Mouse (Mus musculus): ENCODE data around the gene Rbfox3.

Gene Rbfox3

GRCm38 (mm10) chr11:118911307-118912070 is at the start of gene Rbfox3:
TSS of gene Rbfox3 (minus strand) at chr11:118911597.
- in situ Hi-C loops (cut with MboI, MseI) = no loop called here

- in situ Hi-C loops (cut with MboI, MseI) = no loop called here
Observed at GRCm38 (mm10) chr11:118960649-118961048, 49.3 kb upstream of the Rbfox3 start.

DNA sequence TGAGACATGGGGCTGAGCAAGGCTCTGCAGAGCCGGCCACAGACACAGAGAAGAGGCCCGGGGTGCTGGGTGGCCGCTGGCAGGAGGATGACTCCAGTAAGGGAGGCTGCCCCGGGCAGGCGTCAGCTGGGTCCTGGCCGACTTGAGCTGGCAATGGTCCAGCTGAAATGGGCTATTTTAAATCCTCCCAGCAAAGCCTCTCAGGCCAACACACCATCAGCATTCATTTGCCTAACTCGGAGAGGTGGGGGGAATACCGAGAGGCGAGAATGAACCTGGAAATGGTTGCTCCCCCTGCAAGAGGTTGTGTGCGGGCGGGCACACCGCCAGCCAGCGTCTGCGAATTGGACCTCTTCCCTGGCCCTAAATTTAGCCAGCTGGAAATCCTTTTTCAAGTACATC is 45.7 kb upstream of the Rbfox3 start:
- in situ Hi-C loops (cut with MboI, MseI) = no loop called here

DNA sequence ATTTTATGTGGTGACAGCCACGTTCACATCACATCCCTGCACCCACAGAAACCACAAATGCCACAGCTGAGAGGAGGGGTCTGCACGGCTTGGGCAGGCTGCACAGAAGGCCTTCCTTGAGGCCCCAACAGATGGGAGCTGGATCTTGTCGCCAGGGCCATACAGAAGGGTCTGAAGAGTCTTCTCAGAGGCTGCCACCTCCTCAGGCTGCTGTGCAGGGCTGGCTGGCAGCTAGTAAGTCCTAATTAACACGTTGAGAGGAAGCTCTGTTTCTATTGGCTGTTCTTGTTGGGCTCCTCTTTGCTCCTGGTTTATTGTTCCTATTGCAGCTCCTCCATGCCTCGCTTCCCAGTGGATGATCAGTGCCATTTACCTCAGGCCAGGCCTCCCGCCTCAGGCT is 43.6 kb upstream of the Rbfox3 start:
- in situ Hi-C loops (cut with MboI, MseI) = no loop called here

GRCm38 (mm10) chr11:118945868-118946267 is 34.5 kb upstream of the Rbfox3 start:
- in situ Hi-C loops (cut with MboI, MseI) = no loop called here

- in situ Hi-C loops (cut with MboI, MseI) = no loop called here
Observed at GRCm38 (mm10) chr11:118941268-118941667, 29.9 kb upstream of the Rbfox3 start.

DNA sequence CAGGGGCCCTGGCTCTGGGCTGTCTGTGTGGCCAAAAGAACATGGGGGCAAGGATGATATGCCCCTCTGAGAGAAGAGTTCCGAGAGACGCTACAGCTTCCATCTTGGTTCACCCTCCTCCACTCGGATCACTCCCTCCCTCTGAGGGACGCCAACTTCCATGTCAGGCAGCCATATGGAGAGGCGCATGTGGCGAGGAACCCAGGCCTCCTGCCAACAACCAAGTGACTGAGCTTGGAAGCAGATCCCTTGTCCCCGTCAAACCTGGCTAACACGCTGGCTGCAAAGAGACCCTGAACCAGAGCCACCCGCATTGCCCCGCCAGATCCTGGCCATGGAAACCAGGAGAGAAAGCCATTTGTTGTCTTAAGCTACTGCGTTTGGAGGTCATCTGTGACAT is 29.1 kb upstream of the Rbfox3 start:
- in situ Hi-C loops (cut with MboI, MseI) = no loop called here

DNA sequence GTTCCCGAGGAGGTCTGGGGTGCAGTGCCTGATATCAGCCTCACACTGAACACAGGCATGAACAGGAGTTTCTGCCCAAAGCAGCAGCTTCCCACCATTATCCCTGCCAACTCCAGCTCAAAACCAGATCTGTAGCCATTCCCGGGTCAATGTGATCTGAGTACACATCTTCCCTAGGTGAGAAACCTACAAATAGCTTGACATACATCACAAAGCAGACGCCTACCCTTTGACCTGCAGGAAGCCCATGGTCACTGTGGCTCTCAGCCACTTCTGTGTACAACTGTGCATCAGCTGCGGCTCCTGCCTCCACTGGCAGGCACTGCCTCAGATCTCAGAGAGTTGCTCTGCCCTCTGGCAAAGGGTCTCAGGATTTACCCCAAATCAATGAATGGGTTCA is 28.3 kb upstream of the Rbfox3 start:
- in situ Hi-C loops (cut with MboI, MseI) = no loop called here

DNA sequence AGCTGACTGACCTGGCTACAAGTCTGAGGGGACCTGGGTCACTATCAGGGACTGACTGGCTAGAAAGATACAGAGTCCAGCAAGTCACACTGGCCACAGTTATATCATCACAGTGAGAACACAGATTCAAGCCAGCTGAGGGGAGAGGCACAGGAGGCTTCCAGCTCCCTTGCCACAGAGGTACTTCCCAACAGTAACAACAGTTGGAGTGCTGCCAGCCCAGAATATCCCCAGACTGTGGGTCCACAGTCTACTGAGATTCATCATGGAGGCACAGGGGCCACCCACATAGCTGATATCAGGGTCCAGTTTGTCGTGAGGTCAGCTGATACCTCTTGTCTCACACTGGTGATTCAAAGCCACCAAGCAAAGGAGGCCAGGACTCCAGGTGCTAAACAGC is 23.5 kb upstream of the Rbfox3 start:
- in situ Hi-C loops (cut with MboI, MseI) = no loop called here

DNA sequence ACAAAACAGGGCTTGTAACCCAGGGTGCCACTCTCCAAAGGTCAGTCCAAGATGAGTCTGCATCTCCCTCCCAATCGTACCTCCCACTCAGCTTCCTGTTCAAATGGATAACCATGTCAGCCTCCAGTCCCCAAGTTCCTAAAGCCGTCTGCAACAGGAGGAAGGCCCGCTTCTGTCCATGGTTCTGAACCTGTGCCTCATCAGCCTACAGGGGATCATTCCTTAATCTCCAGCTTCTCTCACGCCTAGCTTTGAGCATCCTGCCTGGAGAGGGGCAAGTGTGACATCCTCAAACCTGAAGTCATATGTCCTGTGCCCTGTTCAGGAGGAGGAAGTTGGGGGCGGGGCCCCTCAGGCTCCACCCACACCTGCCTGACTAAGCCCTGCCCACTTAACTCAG is 15.7 kb upstream of the Rbfox3 start:
- in situ Hi-C loops (cut with MboI, MseI) = no loop called here

DNA sequence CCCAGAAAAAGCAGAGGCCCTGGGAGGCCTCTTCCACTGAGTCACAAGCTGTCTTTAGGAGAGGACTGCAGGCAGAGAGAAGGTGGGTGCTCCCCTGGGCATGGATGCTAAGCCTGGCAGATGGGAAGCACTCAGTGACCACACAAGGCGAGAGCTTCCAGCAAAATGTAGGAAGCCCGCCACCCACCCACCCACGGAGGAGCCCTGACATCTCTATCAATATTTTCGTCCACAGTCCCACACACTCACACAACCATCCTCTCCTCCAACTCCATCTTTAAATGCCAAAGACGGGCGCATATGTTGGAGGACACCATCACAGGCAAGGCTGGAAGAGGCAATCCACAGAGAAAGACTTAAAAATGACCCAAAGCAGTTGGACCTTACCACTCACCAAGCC is 10.5 kb upstream of the Rbfox3 start:
- in situ Hi-C loops (cut with MboI, MseI) = no loop called here

DNA sequence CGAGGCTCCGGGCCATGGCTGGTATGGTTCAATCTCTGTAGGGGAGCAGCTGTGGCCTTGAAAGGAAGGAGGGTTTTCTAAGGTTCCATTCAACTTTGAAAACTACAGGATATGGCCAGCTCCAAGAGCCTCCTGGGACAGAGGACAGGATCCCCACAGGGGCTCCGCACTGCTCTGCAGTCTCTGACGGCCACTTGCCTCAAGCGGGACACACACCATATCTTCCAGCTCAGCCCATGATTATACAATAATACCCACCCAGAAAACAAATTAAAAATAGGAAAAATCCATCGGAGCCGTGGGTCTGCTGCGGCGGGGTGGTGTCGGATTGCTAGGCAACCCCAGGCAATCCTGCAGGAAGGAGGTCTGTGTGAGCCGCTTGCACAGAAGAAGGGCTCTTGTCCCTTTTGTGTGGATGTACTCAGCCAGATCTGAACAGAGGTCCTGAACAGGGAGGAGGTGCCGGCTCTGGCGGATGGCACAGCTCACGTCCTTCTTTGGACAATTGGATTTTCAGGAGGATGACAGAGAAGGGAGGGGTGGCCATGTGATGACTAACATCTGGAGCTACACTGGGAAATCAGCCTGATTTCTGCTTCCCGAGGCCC is 5.1 kb upstream of the Rbfox3 start:
- in situ Hi-C loops (cut with MboI, MseI) = no loop called here

DNA sequence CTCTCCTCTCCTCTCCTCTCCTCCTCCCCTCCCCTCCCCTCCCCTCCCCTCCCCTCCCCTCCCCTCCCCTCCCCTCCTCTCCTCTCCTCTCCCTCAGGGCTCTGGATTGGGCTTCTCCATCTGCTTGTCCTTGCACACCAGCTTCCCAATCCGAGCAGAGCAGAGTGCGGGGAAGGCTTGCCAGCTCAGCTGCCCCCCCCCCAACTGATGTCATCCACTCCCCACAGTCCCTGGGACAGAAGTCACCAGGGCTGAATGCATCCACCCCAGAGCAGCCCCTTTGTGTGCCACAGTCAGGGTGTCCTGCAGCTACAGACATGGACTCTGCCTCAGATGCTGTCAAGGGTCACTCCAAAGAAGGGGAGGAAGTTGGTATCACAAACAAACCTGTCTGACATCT is 4.5 kb upstream of the Rbfox3 start:
- in situ Hi-C loops (cut with MboI, MseI) = no loop called here

DNA sequence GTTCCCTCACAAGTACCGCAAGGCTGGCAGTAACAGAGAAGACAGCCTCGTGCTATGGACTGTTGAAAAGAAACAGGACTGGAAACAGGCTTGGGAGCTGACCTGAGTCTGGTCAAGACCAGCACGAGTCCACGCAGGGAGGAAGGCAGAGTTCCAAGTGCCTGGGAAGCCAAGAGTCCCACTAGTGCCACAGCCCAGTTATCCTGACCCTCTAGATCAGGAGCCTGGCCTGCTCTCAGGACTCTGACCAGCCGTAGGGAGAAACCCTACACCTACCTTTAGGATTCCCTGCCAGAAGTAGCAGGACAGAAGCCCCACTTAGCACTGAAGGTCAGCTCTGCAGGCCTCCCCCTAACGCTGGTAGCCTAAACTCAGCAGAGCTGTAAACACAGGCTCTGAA is 1.3 kb upstream of the Rbfox3 start:
- in situ Hi-C loops (cut with MboI, MseI) = no loop called here

GRCm38 (mm10) chr11:118910756-118911155 is 641 bp downstream of the Rbfox3 start:
- in situ Hi-C loops (cut with MboI, MseI) = no loop called here

DNA sequence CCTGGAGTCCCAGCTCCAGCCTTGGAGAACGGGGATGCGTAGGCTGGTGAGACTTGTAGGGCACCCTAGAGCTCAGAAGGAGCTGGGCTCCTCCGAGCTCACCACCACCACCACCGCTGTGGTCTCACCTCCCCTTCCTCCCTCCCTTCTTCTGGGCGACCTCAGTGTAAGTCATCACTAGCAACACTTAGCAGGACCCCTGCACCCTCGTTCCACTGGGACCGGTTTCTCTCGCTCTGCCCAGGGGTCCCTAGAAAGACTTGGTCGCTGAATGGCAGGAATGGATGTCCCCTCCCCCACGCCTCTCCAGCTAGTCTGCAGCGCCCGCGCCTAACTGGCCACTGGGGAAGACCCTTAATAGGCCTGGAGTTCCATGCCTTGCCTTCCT is 1.6 kb downstream of the Rbfox3 start:
- in situ Hi-C loops (cut with MboI, MseI) = no loop called here

DNA sequence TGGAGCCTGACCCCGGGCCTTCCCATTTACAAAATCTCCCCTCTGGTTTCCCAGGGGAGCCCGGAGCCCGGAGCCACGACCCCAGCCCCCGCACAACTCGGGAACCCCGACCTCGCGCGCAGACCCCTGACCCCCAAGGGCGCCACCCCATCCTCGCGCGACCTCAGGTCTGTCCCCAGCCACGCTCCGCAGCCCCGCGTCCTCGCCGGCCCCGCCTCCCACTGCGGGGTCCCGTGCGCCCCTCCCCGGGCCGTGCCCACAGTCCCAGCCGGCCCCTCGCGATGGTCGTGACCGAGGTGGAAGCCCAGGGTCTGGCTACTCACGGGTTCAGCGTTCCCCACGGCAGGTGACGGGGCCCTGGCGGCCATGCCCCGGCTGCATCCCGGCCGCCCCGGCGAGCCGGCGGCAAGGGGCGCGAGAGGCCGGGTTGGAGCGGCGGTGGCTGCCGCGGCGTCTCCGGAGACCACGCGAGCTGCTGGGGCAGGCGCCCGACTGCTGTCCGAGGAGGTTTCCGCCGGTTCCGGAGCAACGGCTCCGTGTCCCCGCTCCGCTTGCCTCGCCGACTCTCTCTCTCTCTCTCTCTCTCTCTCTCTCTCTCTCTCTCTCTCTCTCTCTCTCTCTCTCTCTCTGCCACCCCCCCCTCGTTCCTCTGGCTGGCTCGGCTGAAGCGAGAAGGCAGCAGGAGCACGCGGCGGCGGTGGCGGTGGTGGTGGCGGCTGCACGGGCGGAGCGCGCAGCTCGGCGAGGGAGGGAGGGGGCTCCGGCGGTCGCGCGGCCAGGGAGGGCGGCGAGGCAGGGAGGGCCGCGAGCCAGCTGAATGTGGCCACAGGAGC is 2.2 kb downstream of the Rbfox3 start:
- in situ Hi-C loops (cut with MboI, MseI) = no loop called here

DNA sequence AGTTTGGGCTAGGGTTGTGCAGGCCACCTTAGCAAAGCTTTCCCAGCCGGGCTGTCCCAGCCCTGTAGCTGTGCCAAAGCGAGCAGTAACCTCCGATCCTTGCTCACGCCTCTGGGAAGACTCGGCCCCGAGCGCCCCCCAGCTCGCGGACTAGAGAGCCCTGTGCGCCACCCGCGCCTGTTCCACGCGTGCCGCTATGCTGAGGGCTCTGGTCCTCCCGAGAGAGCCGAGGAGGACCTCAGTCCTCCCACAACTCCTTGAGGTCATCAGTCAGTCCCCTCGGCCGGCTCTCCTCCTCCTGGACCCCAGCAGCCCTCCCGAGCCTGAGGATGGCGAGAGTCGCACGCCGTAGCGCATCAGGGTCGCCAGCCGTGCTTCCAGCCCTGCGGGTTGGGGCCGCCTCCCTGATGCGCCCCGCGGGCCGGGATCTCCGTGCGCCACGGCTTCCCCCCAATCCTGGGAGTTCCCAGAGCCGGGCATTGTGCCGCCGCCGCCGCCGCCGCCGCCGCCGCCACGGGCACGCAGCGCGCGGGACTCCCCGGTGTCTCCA is 2.9 kb downstream of the Rbfox3 start:
- in situ Hi-C loops (cut with MboI, MseI) = no loop called here

DNA sequence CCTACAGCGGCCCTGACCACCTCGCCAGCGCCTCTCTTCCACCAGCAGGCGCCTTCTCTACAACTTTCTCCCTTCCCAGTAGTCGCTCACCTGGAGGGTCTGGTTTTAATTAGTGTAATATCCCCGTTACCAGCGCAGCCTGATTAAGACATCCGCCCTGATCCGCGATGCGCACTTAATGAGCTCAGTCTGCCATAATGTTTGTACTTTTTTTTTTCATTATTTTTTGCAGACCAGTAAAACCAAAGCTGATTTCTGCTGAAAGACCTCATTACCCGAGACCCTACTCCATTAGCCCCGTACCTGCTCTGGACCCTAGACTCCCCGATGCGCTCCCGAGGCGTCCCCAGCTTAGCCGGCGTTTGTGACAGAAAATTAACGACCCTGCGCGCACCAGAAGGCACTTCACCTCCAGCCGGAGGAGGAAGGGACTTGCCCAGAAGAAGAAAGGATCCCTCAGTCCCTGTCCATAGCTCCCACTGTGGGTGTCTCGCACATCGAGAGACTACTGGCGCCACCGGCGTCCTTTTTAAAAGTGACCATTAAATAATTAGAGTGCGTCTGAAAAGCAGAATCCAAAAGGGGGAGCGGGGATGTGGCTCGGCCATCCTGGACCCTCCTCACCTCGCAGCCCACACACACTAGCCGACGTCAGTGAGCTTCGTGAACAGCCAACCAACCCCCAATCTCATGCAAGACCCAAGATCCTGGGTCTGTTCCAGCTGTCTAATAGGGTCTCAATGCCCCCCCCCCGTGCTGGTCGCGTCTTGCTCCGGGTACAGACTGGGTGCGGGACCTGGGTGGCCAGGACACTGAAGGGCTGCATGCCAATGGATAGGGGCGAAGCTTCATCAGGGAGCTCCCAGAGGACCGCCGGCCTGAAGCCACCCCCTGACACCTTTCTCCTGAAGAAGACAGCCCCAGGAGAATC is 3.7 kb downstream of the Rbfox3 start:
- in situ Hi-C loops (cut with MboI, MseI) = no loop called here

- in situ Hi-C loops (cut with MboI, MseI) = no loop called here
Observed at GRCm38 (mm10) chr11:118906824-118907470, 4.5 kb downstream of the Rbfox3 start.
